Mouse (Mus musculus) small intestine, adult 2 months (tissue): Measurements from ENCODE around the gene Clcn3.

Source experiments
- CTCF ChIP-seq: fragments of 200-500 bp; IDR thresholded peaks from 2 replicates; pipeline ENCODE4 v1.5.1; 2012; ENCODE audit warnings: low read depth, mild to moderate bottlenecking, control low read depth, inconsistent platforms, low read length, moderate library complexity, mixed read lengths; ENCODE audit not compliant: insufficient replicate concordance, insufficient read length; ENCODE audit errors: extremely low read depth
- POLR2A ChIP-seq: fragments of 200-500 bp; IDR thresholded peaks from 2 replicates; pipeline ENCODE4 v1.6.1; 2012; ENCODE audit warnings: low read depth, mild to moderate bottlenecking, control low read depth, inconsistent platforms, low read length, moderate library complexity

- TF ChIP-seq POLR2A: no peak
- no peak for TF ChIP-seq CTCF
Measured at GRCm38 (mm10) chr8:60870231-60871193, 112.6 kb downstream of the Clcn3 start.
